Mouse (Mus musculus) NIH3T3 (cell line): ENCODE results near the gene Ech1.
A peak's percentile ranks its signal among the peaks of the same experiment; 100 is the strongest.

ENCODE experiments used
- DNase-seq: peaks from one replicate; pipeline ENCODE4 v3.0.0-alpha.2; 2012; ENCODE audit warnings: low read depth

Ech1 gene

DNA sequence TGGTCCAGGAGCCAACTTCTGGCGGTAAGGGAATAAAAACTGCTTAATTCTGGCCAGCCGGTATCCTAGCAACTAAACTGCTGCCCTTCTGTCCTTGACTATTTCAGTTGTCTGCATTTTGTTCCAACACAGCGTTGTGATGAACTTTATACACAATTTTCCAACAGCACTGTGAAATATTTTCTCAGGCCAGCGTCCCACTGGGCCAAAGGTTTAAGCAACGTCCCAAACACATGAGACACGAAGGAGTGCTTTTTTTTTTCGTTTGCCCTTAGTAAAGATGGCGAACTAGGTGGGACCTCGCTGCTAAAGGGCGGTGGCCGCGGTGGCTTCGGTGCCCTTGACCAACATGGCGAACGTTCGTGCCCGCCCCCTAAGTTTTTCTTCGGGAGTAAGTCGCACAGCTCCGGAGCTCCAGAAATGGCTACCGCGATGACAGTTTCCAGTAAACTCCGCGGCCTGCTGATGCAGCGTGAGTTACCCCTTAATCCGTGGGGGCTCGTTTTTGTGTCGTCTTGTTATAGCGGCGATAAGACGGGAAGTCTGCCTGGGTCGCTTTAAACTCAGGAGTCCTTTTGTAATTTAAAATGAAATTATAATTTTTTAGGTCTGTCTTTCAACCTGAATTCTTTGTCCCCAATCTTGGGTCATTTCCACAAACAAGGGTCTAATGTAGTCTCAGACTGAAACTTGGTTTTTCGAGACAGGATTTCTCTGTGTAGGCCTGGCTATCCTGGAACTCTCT lies at the start of gene Ech1:
Gene Ech1, plus strand, starts transcription at position 277 of the 745 bp plus-strand sequence.
- peak; percentile 98 for DNase-seq

- DNase-seq: no peak
Observed at GRCm38 (mm10) chr7:28778825-28779224, 46.2 kb upstream of the Ech1 start.

- DNase-seq: peak; percentile 98
Observed at GRCm38 (mm10) chr7:28780067-28780658, 44.9 kb upstream of the Ech1 start.

GRCm38 (mm10) chr7:28780857-28781256 lies 44.2 kb upstream of the Ech1 start:
- DNase-seq: no peak

GRCm38 (mm10) chr7:28781261-28781663 lies 43.8 kb upstream of the Ech1 start:
- DNase-seq: no peak

DNA sequence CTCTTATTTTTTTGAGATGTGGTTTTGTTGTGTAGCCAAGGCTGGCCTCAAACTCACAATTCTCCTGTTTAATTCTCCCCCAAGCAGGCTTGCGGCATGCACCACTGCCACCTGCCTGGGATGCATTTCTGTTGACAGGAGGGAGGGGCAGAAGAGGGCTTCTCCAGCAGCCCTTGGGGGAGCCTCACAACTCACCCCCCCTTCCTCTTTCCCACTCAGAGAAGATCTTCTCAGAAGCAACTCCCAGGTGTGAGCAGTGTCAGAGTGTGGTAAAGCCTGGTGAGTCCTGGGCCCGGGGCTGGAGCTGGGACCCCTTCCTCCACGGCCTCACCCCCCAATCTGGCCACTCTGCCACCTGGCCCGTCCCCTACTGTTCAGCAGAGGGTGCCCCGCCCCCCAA lies 39.9 kb upstream of the Ech1 start:
- DNase-seq: no peak

- DNase-seq: no peak
Observed at GRCm38 (mm10) chr7:28787884-28788283, 37.1 kb upstream of the Ech1 start.

GRCm38 (mm10) chr7:28788307-28789195 lies 36.5 kb upstream of the Ech1 start, which contains the start of gene Rinl:
TSS of gene Rinl (plus strand) at chr7:28788969.
- no peak for DNase-seq

DNA sequence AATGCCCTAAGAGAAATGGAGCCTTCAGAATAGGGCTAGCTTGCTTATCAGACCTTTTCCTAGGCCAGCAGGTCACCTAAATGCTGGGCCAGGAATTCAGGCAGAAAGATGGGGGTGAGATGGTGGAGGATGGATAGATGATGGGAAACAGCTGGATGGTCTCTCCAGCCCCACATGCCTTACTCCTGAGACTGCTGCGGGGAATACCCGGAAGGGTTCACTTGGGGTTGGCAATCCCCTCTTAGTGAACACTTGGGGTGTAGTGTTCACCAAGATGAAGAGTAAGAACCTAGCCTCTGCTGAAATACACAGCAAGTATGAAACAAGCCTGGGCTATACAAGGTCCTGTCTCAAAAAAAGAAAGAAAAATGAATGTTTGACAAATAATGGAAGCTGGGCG lies 35.8 kb upstream of the Ech1 start:
- peak; percentile 57 for DNase-seq

DNA sequence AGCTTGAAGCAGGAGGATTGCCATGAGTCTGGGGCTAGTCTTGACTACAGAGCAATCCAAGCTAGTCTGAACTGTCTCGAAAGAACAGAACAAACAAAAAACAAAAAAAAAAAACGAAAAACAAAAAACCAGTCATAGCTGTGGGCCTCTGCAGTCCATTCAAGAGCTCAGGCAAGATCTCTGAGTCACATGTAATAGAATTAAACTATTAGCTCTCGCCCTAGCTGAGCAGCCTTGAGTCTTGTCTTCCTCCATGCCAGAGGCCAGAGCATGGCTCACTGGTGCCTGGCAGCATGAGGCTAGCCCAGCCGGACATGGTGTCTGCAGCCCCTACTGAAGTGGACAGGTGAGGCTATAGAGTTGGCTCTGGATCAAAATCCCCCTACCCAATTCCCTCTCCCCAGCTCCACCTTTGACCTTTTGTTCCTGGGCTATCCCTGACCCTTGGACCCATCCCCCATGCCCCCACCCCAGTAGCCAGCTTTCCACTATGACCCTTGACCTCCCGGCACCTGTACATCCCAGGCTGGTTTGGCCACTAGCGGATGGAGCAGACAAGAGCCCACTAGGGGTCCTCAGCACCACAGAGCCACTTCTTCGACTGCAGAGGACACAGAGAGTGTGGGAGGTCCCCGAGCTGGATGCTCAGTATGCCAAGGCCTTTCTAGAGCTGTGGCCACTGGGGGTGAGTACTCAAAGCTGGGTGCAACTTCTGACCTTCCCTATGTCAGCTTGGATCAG lies 34.8 kb upstream of the Ech1 start:
- DNase-seq: peak; percentile 69

- no peak for DNase-seq
Observed at GRCm38 (mm10) chr7:28791706-28792105, 33.3 kb upstream of the Ech1 start.

- no peak for DNase-seq
Observed at GRCm38 (mm10) chr7:28792391-28793185, 32.4 kb upstream of the Ech1 start.

GRCm38 (mm10) chr7:28793834-28794233 lies 31.2 kb upstream of the Ech1 start:
- DNase-seq: peak; percentile 50

- no peak for DNase-seq
Observed at GRCm38 (mm10) chr7:28794496-28794895, 30.5 kb upstream of the Ech1 start.

- no peak for DNase-seq
Observed at GRCm38 (mm10) chr7:28795832-28796231, 29.2 kb upstream of the Ech1 start.

- peak; percentile 45 for DNase-seq
Observed at GRCm38 (mm10) chr7:28796562-28796975, 28.4 kb upstream of the Ech1 start.

DNA sequence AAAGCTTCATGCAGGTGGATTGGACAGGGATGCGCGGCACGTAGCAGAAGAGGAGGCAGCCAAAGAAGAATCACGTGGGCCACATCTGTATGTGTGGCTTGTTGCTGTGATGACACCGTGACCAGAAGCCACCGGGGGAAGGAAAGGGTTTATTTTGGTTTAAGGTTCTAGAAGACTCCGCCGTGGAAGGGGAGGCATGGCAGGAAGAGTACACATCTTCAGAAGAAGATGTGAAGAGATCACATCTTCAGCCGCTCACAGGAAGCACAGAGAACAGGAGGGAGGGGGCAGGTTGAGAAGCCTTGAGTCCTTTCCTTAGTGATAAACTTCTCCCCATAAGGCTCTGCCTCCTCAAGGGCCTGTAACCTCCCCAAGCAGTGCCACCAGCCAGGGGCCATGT lies 25.0 kb upstream of the Ech1 start:
- DNase-seq: no peak

GRCm38 (mm10) chr7:28801451-28801850 lies 23.6 kb upstream of the Ech1 start:
- DNase-seq: peak; percentile 77

GRCm38 (mm10) chr7:28801901-28802670 lies 22.9 kb upstream of the Ech1 start:
- DNase-seq: peak; percentile 94

DNA sequence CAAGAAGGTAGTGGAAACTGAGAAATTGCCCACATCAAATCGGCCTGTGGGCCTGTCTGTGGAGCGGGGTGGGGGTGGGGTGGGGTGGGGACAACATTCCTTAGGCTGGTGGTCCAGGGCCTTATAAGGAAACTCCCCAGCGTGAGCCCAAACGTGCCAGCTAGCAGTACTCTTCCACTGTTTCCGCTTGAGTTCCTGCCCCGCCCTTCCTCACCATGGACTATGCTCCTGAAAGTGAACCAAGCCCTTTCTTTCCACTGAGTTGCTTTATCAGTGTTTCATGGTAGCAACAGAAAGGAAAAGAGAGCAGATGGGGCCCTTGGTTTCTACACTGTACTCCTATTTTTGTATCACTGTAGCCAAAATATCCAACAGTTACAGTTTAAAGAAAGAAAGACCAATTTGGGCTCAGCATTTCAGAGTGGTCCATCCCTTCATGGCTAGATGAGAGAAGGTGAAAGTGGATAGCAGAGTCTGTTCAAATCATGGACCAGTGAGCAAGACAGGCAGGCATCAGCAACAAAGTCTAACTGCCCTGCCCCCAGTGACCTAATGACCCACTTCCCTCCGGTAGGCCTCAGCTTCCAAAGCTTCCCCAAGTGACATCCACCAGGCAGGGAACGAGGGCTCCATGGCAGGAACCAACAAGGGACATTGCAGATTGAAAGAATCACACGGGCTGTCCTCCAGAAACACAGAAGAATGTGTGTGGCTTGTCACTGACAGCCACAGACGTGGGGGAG lies 22.0 kb upstream of the Ech1 start:
- no peak for DNase-seq
